Mouse (Mus musculus) liver, embryonic 15.5 days (tissue): ENCODE data around the gene Eid2. TPM values are rescaled to one million over a fixed set of nuclear protein-coding genes. Genes with fewer than 3 reads are reported as not detected.

ENCODE experiments used
- ATAC-seq: fragments of 200-750 bp; cut with Nextera tagmentation; 2 replicates; pipeline ENCODE4 v1.8.0; 2017; ENCODE audit warnings: moderate number of reproducible peaks, mild to moderate bottlenecking, moderate library complexity; ENCODE audit not compliant: insufficient read depth
- H3K27ac ChIP-seq: fragments of 300-500 bp; sonication (generic); replicated peaks from 2 replicates; pipeline ENCODE4 v1.5.1; 2015; ENCODE audit warnings: mild to moderate bottlenecking, inconsistent platforms
- H3K27me3 ChIP-seq: fragments of 300-500 bp; sonication (generic); 2 replicates; pipeline ENCODE4 v1.6.1; 2015; ENCODE audit warnings: mild to moderate bottlenecking, inconsistent platforms
- H3K36me3 ChIP-seq: fragments of 300-500 bp; sonication (generic); replicated peaks from 2 replicates; pipeline ENCODE4 v1.6.1; 2015; ENCODE audit warnings: moderate library complexity, mild to moderate bottlenecking, inconsistent platforms
- H3K4me1 ChIP-seq: fragments of 300-500 bp; sonication (generic); replicated peaks from 2 replicates; pipeline ENCODE4 v1.6.1; 2015; ENCODE audit warnings: inconsistent platforms
- H3K4me2 ChIP-seq: fragments of 300-500 bp; sonication (generic); 2 replicates; pipeline ENCODE4 v1.6.1; 2015; ENCODE audit warnings: moderate library complexity, mild to moderate bottlenecking, inconsistent platforms
- H3K4me3 ChIP-seq: fragments of 300-500 bp; sonication (generic); replicated peaks from 2 replicates; pipeline ENCODE4 v1.5.1; 2015; ENCODE audit warnings: mild to moderate bottlenecking, inconsistent platforms
- H3K9ac ChIP-seq: fragments of 300-500 bp; sonication (generic); 2 replicates; pipeline ENCODE4 v1.6.1; 2015; ENCODE audit warnings: moderate library complexity, mild to moderate bottlenecking, inconsistent platforms
- H3K9me3 ChIP-seq: fragments of 300-500 bp; sonication (generic); replicated peaks from 2 replicates; pipeline ENCODE4 v1.6.1; 2016; ENCODE audit warnings: inconsistent platforms
- WGBS: fragments of 180-500 bp; shearing (Covaris S2); methylation state at CpG from one replicate; pipeline ENCODE4 v1.1.7; 2015; ENCODE audit warnings: mixed read lengths; ENCODE audit not compliant: insufficient replicate concordance; 5-methylcytosine and 5-hydroxymethylcytosine counted together
- polyA plus RNA-seq: library from polyadenylated mRNA; unstranded; fragments of >200 nt; fragmentation: Nextera tagmentation; extraction: Ambion mirVana; gene quantifications from 2 replicates; pipeline ENCODE4 v1.2.1, GENCODE M21; 2015

The Eid2 gene
- polyA plus RNA-seq, 1 experiment from 2014 or later = 0.52 TPM

DNA sequence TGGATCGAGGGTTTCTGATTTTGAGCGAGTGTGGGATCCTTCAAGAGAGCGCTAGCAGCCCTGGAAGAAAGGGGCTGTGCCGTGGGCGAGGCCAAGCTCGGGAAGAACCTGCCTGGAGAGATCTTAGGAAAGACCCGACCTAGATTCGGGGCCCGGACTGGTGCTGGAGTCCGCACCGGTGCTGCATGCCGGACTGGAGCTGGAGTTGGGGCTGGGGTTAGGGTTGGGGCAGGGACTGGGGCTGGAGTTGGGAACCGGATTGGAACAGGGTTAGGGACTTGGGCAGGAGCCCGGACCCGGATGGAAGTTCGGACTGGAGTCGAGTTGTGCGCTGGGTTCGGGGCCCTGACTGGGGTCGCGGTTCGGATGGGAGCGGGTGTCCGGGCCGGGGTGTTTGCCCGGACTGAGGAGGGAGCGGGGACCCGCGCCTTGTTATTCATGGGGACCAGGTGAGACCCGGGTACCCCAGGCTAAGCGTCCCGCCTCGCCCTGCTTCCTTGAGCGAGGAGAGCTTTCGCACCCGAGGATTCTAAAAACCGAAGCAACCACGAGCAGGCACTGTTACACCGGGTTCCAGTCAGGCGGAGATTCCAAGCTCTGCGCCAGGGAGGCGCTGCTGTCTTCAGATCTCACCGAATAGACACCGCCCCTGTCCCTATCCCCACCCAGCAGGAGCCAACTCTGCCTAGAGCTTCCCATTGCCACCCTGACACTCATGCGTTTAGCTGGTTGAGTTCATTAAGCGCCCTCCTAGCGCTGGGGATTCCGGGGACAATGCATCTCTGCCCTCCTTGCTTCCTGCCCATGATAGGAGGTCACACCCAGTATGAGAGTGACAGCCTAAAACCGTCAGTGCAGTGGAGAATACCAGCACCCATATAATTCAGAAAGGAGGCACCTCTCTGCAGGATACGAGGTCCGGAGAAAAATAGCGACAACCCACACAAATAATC lies 23.2 kb downstream of the Eid2 start, which contains the start of gene Selenov:
Gene Selenov (minus strand): TSS at position 549 of the 953 bp plus-strand sequence.
- ATAC-seq = no peak
- no peaks in the 10 kb centered on the region for H3K9me3 ChIP-seq

DNA sequence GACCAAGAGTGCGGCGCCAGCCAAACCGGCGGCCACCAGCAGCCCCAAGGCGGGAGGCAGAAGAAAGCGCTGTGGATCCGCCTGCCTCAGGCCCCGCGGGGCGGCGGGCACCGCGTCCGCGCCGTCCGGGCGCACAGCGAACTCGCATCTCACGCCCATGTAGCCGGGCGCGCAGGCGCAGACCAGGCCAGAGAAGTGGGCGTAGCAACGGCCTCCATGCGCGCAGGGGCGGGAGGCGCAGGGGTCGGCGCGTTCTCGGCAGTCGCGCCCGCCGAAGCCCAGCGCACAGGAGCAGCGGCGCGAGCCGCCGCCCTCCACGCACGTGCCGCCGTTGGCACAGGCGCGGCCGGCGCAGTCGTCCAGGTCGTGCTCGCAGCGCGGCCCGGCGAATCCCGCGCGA lies 26.8 kb downstream of the Eid2 start:
- Histone ChIP-seq H3K9ac (0 out of 2 replicates have a peak overlapping the region, but pooled peaks have one; percentile 25), H3K4me2 (peak overlapping the region; percentile 66), H3K4me3 (peak overlapping the region; percentile 47), H3K27ac (no peak overlapping the region), H3K27me3 (peaks cover 100% of the 10 kb centered on the region), H3K4me1 (peaks cover 14% of the 10 kb centered on the region), H3K9me3 (no peaks in the 10 kb centered on the region), H3K36me3 (no peaks in the 10 kb centered on the region)
- no peak for ATAC-seq
- 6% methylated on average over 63 of the region's 63 CpGs for WGBS

More for the DNA sequence above, 23.2 kb downstream of the Eid2 start, which contains the start of gene Selenov:
- Histone ChIP-seq H3K4me1 (peaks cover 10% of the 10 kb centered on the region; the same call in 1 of the 2 replicates), H3K4me2 (peak within 1 kb of the TSS; percentile 4), H3K27ac (no peak within 1 kb of the TSS), H3K9ac (no peak within 1 kb of the TSS), H3K4me3 (no peak within 1 kb of the TSS), H3K36me3 (no peaks in the 10 kb centered on the region), H3K27me3 (peaks cover 88% of the 10 kb centered on the region)
- 3% methylated on average over 52 of the region's 52 CpGs for WGBS

DNA sequence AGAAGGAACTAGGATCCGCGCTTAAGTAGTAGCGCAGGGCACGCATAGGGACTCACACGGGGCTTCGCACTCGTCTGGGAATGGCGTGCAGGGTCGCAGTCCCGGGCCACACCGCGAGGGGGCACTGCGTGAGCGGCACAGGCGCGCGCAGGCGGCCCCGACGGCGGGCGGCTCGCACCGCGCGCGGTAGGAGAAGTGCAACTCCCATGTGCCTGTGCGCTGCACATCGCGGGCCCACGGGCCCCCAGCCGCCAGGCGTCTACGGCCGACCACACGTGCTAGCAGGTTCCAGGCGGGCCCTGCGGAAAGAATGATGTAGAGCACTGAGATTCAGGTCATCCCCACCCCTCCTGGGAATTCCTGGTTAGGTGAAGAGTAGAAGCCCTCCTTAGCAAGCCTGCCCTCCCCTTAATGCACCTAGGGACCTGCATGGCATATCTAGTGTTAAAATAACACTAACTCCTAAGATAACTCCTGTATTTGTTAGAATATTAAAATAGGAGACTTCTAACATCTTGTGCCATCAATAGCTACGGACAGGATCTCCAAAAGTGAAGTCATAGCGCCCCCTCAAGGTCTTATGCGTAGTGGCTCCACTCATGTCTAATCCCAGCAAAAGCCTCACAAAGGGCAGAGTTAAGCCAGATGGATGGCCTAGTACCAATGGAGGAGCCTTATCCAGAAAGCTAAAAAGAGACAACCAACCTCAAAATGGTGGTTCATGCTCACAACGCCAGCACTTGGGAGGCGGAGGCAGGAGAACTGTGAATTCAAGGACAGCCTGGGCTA lies 31.4 kb downstream of the Eid2 start:
- Histone ChIP-seq H3K4me3 (no peak overlapping the region), H3K9me3 (no peaks in the 10 kb centered on the region), H3K4me1 (peaks cover 24% of the 10 kb centered on the region), H3K9ac (no peak overlapping the region), H3K4me2 (peak overlapping the region; percentile 18; the same call in 1 of the 2 replicates), H3K27ac (no peak overlapping the region), H3K27me3 (peaks cover 93% of the 10 kb centered on the region), H3K36me3 (no peaks in the 10 kb centered on the region)
- ATAC-seq = no peak
- WGBS = 23% methylated on average over 43 of the region's 43 CpGs

DNA sequence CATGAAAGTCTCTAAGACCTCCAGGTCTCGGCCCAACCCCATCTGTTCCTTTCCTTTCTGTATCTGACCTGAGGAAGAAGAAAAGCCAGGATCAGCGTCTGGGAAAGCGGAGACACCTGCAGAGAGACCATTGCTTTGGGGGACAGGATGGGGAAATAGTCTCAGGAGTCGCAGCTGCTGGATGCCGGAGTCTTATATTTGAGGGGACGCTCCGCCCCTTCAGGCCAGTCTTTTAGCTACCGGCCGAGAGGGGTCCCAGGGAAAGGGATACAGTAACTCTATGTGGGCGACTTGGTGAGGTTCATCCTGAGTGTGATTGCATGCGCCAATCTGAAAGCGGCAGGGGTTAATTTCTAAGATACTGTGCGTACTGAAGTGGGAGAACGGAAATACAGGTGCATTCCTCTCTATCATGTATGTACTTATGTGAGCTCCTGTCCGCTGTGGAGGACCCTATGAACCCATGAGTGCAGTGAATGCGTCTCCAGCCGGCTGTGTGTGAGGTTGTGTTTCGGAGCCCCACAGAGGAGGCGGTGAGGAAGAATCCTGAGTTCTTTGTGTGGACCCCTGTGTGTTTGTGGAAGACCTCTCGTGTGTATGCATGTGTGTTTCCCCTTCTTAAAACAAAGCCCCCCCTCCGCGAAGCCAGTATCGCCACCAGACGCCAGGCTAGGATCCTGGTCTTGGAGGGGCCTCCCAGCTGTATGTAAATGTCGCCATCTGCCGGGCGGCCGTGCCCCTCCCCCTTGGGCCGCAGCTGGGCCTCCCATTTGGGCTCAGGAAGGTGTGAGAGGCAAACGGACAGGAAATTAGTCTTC lies 34.1 kb downstream of the Eid2 start, which contains the start of gene Dll3:
Gene Dll3 (minus strand): TSS at position 623 of the 818 bp plus-strand sequence.
- H3K9me3 ChIP-seq = no peaks in the 10 kb centered on the region
- peaks cover 65% of the 10 kb centered on the region for H3K27me3 ChIP-seq
- H3K9ac ChIP-seq = 0 out of 2 replicates have a peak within 1 kb of the TSS, but pooled peaks have one; percentile 21
- H3K4me3 ChIP-seq = no peak within 1 kb of the TSS
- H3K27ac ChIP-seq = no peak within 1 kb of the TSS
- H3K4me1 ChIP-seq = peaks cover 16% of the 10 kb centered on the region
- peaks cover 21% of the 10 kb centered on the region for H3K36me3 ChIP-seq
- WGBS = 3% methylated on average over 30 of the region's 30 CpGs
- no peak for ATAC-seq
- peak within 1 kb of the TSS; percentile 38 for H3K4me2 ChIP-seq

DNA sequence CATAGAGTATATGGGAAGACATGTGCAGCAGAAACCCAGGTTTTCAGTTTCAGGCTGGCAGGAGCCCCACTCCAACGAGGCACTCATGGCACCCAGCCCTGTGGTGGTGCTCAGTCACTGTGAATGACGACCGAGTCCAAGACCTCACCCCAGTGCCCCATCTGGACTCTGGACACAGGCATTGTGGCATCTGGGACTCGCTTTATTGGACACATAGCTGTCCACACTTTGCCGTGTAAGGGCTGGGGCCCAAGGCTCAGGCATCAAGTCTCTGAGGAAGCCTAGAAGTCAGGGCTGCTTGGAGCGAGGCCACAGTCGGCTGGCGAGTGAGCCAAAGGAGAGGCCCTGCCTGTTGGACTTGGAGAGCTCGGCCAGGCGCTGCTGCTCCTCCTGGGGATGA lies 38.0 kb downstream of the Eid2 start:
- H3K36me3 ChIP-seq = peaks cover 58% of the 10 kb centered on the region
- ATAC-seq = no peak
- 83% methylated on average over 10 of the region's 10 CpGs for WGBS

DNA sequence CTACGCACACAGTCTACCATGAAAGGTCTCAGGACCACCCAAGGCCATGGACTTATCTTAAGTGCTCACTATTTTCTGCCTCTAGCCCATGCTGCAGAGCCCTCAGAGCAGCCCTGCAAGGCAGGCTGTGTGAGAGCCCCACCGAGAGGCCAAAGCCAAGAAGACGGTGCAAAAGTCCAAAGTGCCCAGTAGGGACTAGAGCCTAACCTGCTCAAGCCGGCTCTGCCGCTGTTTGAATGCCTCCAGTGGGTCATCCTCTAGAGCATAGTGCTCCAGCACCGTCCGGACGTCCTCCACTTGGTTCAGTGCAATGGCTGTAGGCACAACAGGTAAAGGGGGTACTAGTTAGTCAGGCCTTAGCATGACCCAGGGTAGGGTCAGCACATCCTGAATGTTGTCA lies 38.5 kb downstream of the Eid2 start:
- Histone ChIP-seq H3K4me1 (peaks cover 28% of the 10 kb centered on the region), H3K27ac (no peak overlapping the region), H3K9ac (no peak overlapping the region), H3K27me3 (peaks cover 21% of the 10 kb centered on the region), H3K36me3 (peaks cover 60% of the 10 kb centered on the region), H3K9me3 (no peaks in the 10 kb centered on the region), H3K4me3 (no peak overlapping the region), H3K4me2 (no peak overlapping the region)
- WGBS = 79% methylated on average over 8 of the region's 8 CpGs
- ATAC-seq = no peak

More for the DNA sequence above, 38.0 kb downstream of the Eid2 start:
- H3K4me3 ChIP-seq = no peak overlapping the region
- no peak overlapping the region for H3K9ac ChIP-seq
- H3K4me1 ChIP-seq = peaks cover 22% of the 10 kb centered on the region
- H3K4me2 ChIP-seq = no peak overlapping the region
- H3K9me3 ChIP-seq = no peaks in the 10 kb centered on the region
- no peak overlapping the region for H3K27ac ChIP-seq
- H3K27me3 ChIP-seq = peaks cover 27% of the 10 kb centered on the region

DNA sequence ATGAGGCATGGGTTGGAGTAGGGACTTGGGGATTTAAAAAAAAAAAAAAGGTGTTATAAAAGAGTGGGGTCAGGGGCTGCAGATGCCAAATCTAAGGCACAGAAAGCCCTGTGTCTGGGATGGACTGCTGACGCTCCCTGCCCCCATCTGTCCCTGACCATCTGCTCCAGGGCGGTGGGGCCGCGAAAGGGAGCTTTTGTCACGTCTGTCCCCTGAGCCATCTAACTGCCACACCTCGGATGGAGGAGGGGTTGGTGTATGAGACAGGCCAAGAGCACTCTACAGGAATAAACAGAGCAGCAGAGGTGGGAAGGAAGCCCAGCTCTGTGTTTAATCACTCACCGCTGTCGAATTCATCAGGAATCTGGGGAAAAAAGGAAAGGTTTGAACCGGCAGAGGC lies 42.1 kb downstream of the Eid2 start:
- Histone ChIP-seq H3K4me1 (peaks cover 30% of the 10 kb centered on the region), H3K9me3 (no peaks in the 10 kb centered on the region), H3K36me3 (peaks cover 69% of the 10 kb centered on the region), H3K27ac (no peak overlapping the region), H3K9ac (no peak overlapping the region), H3K4me2 (peak overlapping the region; percentile 94; the same call in 1 of the 2 replicates), H3K4me3 (no peak overlapping the region), H3K27me3 (no peaks in the 10 kb centered on the region)
- WGBS = 72% methylated on average over 9 of the region's 9 CpGs
- no peak for ATAC-seq

DNA sequence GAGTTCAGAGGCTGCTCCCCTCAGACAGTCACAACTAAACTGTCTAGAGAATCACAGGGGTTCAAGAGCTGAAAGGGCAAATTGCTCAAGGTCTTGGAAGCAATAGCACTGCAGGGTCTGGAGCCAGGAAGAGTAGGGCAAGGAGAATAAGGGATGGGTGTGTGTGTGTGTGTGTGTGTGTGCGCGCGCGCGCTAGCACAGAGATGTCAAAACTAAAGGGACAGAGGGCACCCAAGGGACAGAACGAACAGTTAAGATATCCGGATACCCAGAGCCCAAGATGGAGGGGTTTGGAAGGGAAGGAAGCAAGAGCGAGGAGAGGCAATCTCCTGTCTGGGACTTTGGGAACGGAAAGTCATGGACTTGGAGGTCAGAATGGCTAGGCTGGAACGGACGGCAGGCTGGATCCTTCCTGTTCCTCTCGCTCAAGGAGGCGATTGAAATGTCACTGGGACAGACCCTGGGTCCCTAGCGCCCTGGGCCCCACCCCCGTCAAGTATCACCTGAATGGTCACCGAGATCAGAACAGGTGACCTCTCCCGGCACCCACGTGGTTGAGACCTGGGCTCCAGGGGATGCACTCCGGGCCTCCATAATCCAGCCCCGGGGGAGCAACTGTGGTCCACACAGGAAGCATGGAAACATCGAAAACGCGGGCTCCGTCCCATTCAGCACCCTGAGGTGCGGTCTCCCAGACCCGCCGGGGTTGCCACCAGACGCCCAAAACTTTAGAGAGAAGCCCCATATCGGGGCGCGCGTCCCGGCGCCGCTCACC lies 43.7 kb downstream of the Eid2 start:
- peaks cover 69% of the 10 kb centered on the region for H3K36me3 ChIP-seq
- 4% methylated on average over 35 of the region's 35 CpGs for WGBS

DNA sequence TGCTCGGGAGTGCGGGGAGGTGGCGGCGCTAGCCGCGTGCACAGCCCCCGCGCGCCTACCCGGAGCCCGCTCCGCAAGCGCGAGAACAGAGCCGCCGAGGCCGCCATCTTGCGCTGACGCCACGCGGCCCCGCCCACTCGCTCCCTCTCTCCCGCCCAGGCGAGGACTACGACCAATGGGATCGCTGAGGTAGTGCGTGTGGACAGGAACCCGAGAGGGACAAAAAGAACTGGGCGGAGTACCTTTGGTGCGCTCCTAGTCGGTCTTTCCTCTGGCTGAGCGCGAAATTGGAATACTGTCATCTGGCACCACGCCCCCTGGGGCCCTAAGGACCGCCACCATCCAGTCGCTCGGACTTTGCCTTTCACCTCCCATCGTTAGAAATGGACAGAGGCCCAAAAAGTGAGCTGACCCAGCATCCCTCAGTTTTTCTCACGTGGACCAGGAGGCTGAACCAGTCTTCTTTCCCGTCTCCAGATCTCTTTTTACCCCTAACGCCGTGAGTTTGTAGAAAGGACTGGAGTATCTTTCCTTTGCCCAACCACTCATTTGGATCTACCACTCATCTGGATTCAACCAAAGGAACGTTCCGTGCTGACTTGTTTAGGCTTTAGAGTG lies 44.4 kb downstream of the Eid2 start, which contains the start of gene Timm50:
Gene Timm50 (minus strand): TSS at position 147 of the 618 bp plus-strand sequence.
- peak within 1 kb of the TSS; percentile 95 for H3K4me3 ChIP-seq
- peaks cover 30% of the 10 kb centered on the region for H3K4me1 ChIP-seq
- peak within 1 kb of the TSS; percentile 90 for H3K9ac ChIP-seq
- no peaks in the 10 kb centered on the region for H3K9me3 ChIP-seq
- H3K36me3 ChIP-seq = peaks cover 69% of the 10 kb centered on the region
- under 1% methylated on average over 45 of the region's 45 CpGs for WGBS
- H3K4me2 ChIP-seq = peak within 1 kb of the TSS; percentile 94
- peak; percentile 97 for ATAC-seq
- H3K27ac ChIP-seq = peak within 1 kb of the TSS; percentile 71
- no peaks in the 10 kb centered on the region for H3K27me3 ChIP-seq

More for the DNA sequence above, 43.7 kb downstream of the Eid2 start:
- H3K9me3 ChIP-seq = no peaks in the 10 kb centered on the region
- peak overlapping the region; percentile 71 for H3K27ac ChIP-seq
- no peaks in the 10 kb centered on the region for H3K27me3 ChIP-seq
- peak; percentile 60 for ATAC-seq
- peak overlapping the region; percentile 90 for H3K9ac ChIP-seq
- H3K4me3 ChIP-seq = peak overlapping the region; percentile 95
- H3K4me1 ChIP-seq = peaks cover 30% of the 10 kb centered on the region
- H3K4me2 ChIP-seq = peak overlapping the region; percentile 94
